Mouse (Mus musculus): ENCODE measurements at regions not wholly inside any gene's neighbourhood (a gene's known extent, or its start where the extent isn't known, plus 50 kb on each side); places are given as distances from the start of the nearest gene placed in this dataset.

DNA sequence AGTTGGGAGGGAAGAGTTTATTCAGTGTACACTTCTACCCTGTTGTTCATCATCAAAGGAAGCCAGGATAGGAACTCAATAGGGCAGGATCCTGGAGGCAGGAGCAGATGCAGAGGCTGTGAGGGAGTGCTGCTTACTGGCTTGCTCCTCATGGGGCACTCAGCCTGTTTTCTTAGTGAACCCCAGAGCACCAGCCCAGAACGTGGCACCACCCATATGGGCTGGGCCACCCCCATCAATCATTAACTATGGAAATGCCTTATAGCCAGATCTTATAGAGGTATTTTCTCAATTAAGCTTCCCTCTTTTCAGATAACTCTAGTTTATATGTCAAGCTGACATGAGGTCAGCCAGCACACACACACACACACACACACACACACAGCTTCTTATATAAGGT lies 103.6 kb upstream of the Aldh1b1 start:
- no peak overlapping the region for H3K27ac ChIP-seq (ENCODE audit: low read depth, low read length)
- H3K9ac ChIP-seq (ENCODE audit: low read depth, low read length) = no peak overlapping the region
- H3K4me1 ChIP-seq (ENCODE audit: control insufficient read depth, insufficient read depth, low read length) = no peaks in the 10 kb centered on the region
- H3K4me2 ChIP-seq = no peak overlapping the region
- H3K4me3 ChIP-seq (ENCODE audit: low read depth, low read length) = no peak overlapping the region
- H3K27me3 ChIP-seq (ENCODE audit: control insufficient read depth, insufficient read depth, low read length) = no peaks in the 10 kb centered on the region
- no peaks in the 10 kb centered on the region for H3K36me3 ChIP-seq (ENCODE audit: control insufficient read depth, insufficient read depth, low read length)
- ATAC-seq (replicated peaks; ENCODE audit: insufficient number of reproducible peaks, low FRiP score, low TSS enrichment) = no peak
- H3K9me3 ChIP-seq (replicated peaks; ENCODE audit: control insufficient read depth, low read length) = no peaks in the 10 kb centered on the region
- 40% methylated on average over 1 of the region's 1 CpGs for WGBS (ENCODE audit: insufficient replicate concordance)

DNA sequence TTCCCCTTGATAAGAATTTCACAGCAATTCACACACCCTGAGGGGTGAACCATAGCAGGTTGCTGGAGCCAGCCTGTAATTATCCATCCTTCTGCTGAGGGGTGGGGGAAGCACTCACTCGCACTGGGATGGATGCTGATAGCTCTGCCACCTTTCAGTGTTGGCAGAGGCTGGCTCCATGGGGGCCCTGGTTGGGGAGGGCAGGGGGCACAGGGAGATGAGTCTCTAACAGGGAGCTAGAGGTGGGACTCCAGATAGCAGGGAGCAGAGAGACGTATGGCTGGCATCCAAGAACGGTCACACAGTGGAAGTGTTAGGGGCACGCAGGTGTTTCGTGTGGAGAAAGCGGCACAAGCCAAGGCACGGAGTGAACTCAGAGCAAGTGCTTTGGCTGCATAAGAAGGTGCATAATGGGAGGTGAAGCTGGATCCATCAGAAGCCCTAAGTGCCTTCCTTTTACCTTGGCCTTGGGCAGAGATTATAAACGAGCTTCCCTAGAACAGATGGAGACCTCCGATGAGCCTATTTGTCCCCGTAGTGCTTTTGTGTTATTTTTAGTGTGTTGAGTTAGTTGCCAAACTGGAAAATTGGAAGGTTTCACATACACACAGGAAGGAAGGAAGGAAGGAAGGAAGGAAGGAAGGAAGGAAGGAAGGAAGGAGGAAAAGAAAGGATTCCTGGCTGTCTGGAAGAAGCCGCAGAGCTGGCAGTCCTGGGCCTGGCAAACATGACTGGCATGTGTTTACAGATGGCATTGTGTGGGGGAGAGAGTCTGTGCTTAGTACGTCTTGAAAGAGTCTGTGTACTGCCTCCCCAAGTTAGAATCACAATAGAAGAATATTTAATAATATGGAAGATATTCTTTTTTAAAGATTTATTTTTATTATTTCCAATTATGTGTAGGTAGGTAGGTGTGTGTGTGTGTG lies 108.6 kb upstream of the Aldh1b1 start:
- no peaks in the 10 kb centered on the region; the same call in 1 of the 2 replicates for H3K27me3 ChIP-seq (ENCODE audit: control insufficient read depth, insufficient read depth, low read length)
- H3K4me1 ChIP-seq (ENCODE audit: control insufficient read depth, insufficient read depth, low read length) = 0 out of 2 replicates have a peak, but pooled peaks cover 5% of the 10 kb centered on the region
- H3K36me3 ChIP-seq (ENCODE audit: control insufficient read depth, insufficient read depth, low read length) = no peaks in the 10 kb centered on the region
- H3K9ac ChIP-seq (ENCODE audit: low read depth, low read length) = no peak overlapping the region
- 55% methylated on average over 12 of the region's 12 CpGs for WGBS (ENCODE audit: insufficient replicate concordance)
- H3K27ac ChIP-seq (ENCODE audit: low read depth, low read length) = no peak overlapping the region
- H3K4me3 ChIP-seq (ENCODE audit: low read depth, low read length) = no peak overlapping the region
- ATAC-seq (replicated peaks; ENCODE audit: insufficient number of reproducible peaks, low FRiP score, low TSS enrichment) = no peak
- no peak overlapping the region for H3K4me2 ChIP-seq
- no peaks in the 10 kb centered on the region for H3K9me3 ChIP-seq (replicated peaks; ENCODE audit: control insufficient read depth, low read length)

DNA sequence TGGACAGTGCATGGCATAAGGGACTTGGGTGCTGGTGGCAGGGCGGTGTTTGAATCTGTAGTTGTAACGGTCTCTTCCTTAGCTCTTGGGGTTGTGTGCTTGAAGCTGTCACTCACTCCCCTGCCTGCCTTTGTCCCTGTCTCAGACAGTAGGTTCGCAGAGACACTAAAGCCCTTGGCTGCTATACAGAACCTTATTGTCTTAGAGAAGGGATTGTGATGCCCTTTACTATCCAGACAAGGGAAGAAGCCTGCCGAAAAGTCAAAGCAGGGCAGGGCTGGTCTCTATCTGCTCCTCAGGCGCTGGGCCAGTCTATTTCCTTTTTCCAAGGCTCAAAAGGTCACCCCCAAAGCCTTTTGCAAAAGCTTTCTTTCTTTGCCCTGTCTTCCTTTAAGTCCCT lies 109.2 kb upstream of the Aldh1b1 start:
- no peak overlapping the region for H3K27ac ChIP-seq (ENCODE audit: low read depth, low read length)
- whole genome bisulfite sequencing (ENCODE audit: insufficient replicate concordance) = 29% methylated on average over 5 of the region's 5 CpGs
- H3K36me3 ChIP-seq (ENCODE audit: control insufficient read depth, insufficient read depth, low read length) = no peaks in the 10 kb centered on the region
- no peak overlapping the region for H3K4me2 ChIP-seq
- no peak for ATAC-seq (replicated peaks; ENCODE audit: insufficient number of reproducible peaks, low FRiP score, low TSS enrichment)
- no peak overlapping the region for H3K9ac ChIP-seq (ENCODE audit: low read depth, low read length)
- no peaks in the 10 kb centered on the region; the same call in 1 of the 2 replicates for H3K27me3 ChIP-seq (ENCODE audit: control insufficient read depth, insufficient read depth, low read length)
- 0 out of 2 replicates have a peak, but pooled peaks cover 5% of the 10 kb centered on the region for H3K4me1 ChIP-seq (ENCODE audit: control insufficient read depth, insufficient read depth, low read length)
- H3K9me3 ChIP-seq (replicated peaks; ENCODE audit: control insufficient read depth, low read length) = no peaks in the 10 kb centered on the region
- H3K4me3 ChIP-seq (ENCODE audit: low read depth, low read length) = no peak overlapping the region

GRCm38 (mm10) chr4:45688233-45688632 lies 110.6 kb upstream of the Aldh1b1 start:
- Histone ChIP-seq H3K27ac (ENCODE audit: low read depth, low read length) (no peak overlapping the region), H3K4me1 (ENCODE audit: control insufficient read depth, insufficient read depth, low read length) (0 out of 2 replicates have a peak, but pooled peaks cover 5% of the 10 kb centered on the region), H3K9me3 (replicated peaks; ENCODE audit: control insufficient read depth, low read length) (no peaks in the 10 kb centered on the region), H3K27me3 (ENCODE audit: control insufficient read depth, insufficient read depth, low read length) (no peaks in the 10 kb centered on the region; the same call in 1 of the 2 replicates), H3K9ac (ENCODE audit: low read depth, low read length) (no peak overlapping the region), H3K36me3 (ENCODE audit: control insufficient read depth, insufficient read depth, low read length) (no peaks in the 10 kb centered on the region), H3K4me3 (ENCODE audit: low read depth, low read length) (no peak overlapping the region), H3K4me2 (no peak overlapping the region)
- ATAC-seq (replicated peaks; ENCODE audit: insufficient number of reproducible peaks, low FRiP score, low TSS enrichment) = no peak
- 71% methylated on average over 7 of the region's 7 CpGs for WGBS (ENCODE audit: insufficient replicate concordance)

GRCm38 (mm10) chr4:45685031-45685430 lies 113.8 kb upstream of the Aldh1b1 start:
- WGBS (ENCODE audit: insufficient replicate concordance) = 76% methylated on average over 3 of the region's 3 CpGs
- no peaks in the 10 kb centered on the region for H3K9me3 ChIP-seq (replicated peaks; ENCODE audit: control insufficient read depth, low read length)
- no peak overlapping the region for H3K4me2 ChIP-seq
- no peak overlapping the region for H3K4me3 ChIP-seq (ENCODE audit: low read depth, low read length)
- H3K4me1 ChIP-seq (ENCODE audit: control insufficient read depth, insufficient read depth, low read length) = 0 out of 2 replicates have a peak, but pooled peaks cover 5% of the 10 kb centered on the region
- no peak overlapping the region for H3K27ac ChIP-seq (ENCODE audit: low read depth, low read length)
- no peak overlapping the region for H3K9ac ChIP-seq (ENCODE audit: low read depth, low read length)
- no peak for ATAC-seq (replicated peaks; ENCODE audit: insufficient number of reproducible peaks, low FRiP score, low TSS enrichment)
- no peaks in the 10 kb centered on the region; the same call in 1 of the 2 replicates for H3K27me3 ChIP-seq (ENCODE audit: control insufficient read depth, insufficient read depth, low read length)
- H3K36me3 ChIP-seq (ENCODE audit: control insufficient read depth, insufficient read depth, low read length) = no peaks in the 10 kb centered on the region

GRCm38 (mm10) chr4:45683205-45683604 lies 115.6 kb upstream of the Aldh1b1 start:
- Histone ChIP-seq H3K9ac (ENCODE audit: low read depth, low read length) (no peak overlapping the region), H3K27ac (ENCODE audit: low read depth, low read length) (no peak overlapping the region), H3K9me3 (replicated peaks; ENCODE audit: control insufficient read depth, low read length) (no peaks in the 10 kb centered on the region), H3K4me1 (ENCODE audit: control insufficient read depth, insufficient read depth, low read length) (no peaks in the 10 kb centered on the region), H3K4me3 (ENCODE audit: low read depth, low read length) (no peak overlapping the region), H3K4me2 (no peak overlapping the region), H3K36me3 (ENCODE audit: control insufficient read depth, insufficient read depth, low read length) (no peaks in the 10 kb centered on the region), H3K27me3 (ENCODE audit: control insufficient read depth, insufficient read depth, low read length) (no peaks in the 10 kb centered on the region)
- ATAC-seq (replicated peaks; ENCODE audit: insufficient number of reproducible peaks, low FRiP score, low TSS enrichment) = no peak
- WGBS (ENCODE audit: insufficient replicate concordance) = 71% methylated on average over 3 of the region's 3 CpGs

DNA sequence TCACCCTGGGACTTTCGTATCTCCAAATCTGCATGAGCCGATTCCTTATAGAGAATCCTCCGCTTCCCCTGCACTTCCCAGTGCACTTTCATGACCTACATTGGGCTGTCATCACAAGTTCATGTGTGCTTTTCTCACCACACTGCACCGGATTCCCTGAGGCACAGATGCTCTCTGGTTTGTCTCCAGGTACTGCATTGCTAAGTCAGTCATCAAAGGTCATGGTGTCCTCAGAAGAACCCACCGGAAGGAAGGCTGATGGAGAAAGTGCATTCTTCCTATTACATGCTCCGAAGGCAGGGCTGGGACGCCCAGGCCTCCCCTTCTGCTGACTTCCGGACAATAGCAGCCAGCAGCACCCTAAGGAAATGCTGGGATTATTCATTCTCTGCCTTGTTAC lies 116.1 kb upstream of the Aldh1b1 start:
- Histone ChIP-seq H3K9ac (ENCODE audit: low read depth, low read length) (no peak overlapping the region), H3K4me1 (ENCODE audit: control insufficient read depth, insufficient read depth, low read length) (no peaks in the 10 kb centered on the region), H3K4me3 (ENCODE audit: low read depth, low read length) (no peak overlapping the region), H3K9me3 (replicated peaks; ENCODE audit: control insufficient read depth, low read length) (no peaks in the 10 kb centered on the region), H3K36me3 (ENCODE audit: control insufficient read depth, insufficient read depth, low read length) (no peaks in the 10 kb centered on the region), H3K27me3 (ENCODE audit: control insufficient read depth, insufficient read depth, low read length) (no peaks in the 10 kb centered on the region), H3K4me2 (no peak overlapping the region), H3K27ac (ENCODE audit: low read depth, low read length) (no peak overlapping the region)
- no peak for ATAC-seq (replicated peaks; ENCODE audit: insufficient number of reproducible peaks, low FRiP score, low TSS enrichment)
- 75% methylated on average over 8 of the region's 8 CpGs for WGBS (ENCODE audit: insufficient replicate concordance)

DNA sequence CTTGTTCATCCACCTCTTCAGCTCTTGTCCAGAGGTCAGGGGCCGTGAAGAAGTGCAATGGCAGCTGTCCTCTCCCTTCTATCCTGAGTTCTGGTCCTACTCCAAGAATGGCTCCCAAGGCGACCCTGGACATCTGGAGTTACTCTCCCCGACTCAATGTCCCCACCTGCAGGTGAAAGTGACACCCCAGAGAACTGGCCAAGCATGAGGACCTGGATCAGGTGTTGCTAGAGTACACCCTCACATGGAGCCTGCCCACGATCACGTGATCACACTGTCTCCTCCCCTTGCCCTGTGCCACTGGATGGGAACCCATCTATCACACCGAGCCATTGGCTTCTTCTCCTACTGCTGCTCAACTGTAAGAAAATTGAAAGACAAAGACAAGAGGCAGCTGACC lies 122.7 kb upstream of the Aldh1b1 start:
- no peaks in the 10 kb centered on the region for H3K36me3 ChIP-seq (ENCODE audit: control insufficient read depth, insufficient read depth, low read length)
- H3K9ac ChIP-seq (ENCODE audit: low read depth, low read length) = no peak overlapping the region
- H3K4me1 ChIP-seq (ENCODE audit: control insufficient read depth, insufficient read depth, low read length) = peaks cover 3% of the 10 kb centered on the region; the same call in 1 of the 2 replicates
- H3K27me3 ChIP-seq (ENCODE audit: control insufficient read depth, insufficient read depth, low read length) = no peaks in the 10 kb centered on the region; the same call in 1 of the 2 replicates
- no peak overlapping the region for H3K27ac ChIP-seq (ENCODE audit: low read depth, low read length)
- no peaks in the 10 kb centered on the region for H3K9me3 ChIP-seq (replicated peaks; ENCODE audit: control insufficient read depth, low read length)
- WGBS (ENCODE audit: insufficient replicate concordance) = 71% methylated on average over 6 of the region's 6 CpGs
- H3K4me2 ChIP-seq = no peak overlapping the region
- ATAC-seq (replicated peaks; ENCODE audit: insufficient number of reproducible peaks, low FRiP score, low TSS enrichment) = no peak
- no peak overlapping the region for H3K4me3 ChIP-seq (ENCODE audit: low read depth, low read length)
